Mouse (Mus musculus): ENCODE measurements around the gene Pcnt.

The Pcnt gene

GRCm38 (mm10) chr10:76408520-76408919 is 34.1 kb downstream of the Pcnt start:
- no peak for DNase-seq (ENCODE audit: low read depth, low spot score)

- DNase-seq (ENCODE audit: low read depth, low spot score) = no peak
Measured at GRCm38 (mm10) chr10:76392596-76392995, 50.0 kb downstream of the Pcnt start.

GRCm38 (mm10) chr10:76391786-76392185 is 50.8 kb downstream of the Pcnt start:
- no peak for DNase-seq (ENCODE audit: low read depth, low spot score)

- no peak for DNase-seq (ENCODE audit: low read depth, low spot score)
Measured at GRCm38 (mm10) chr10:76391166-76391565, 51.4 kb downstream of the Pcnt start.

GRCm38 (mm10) chr10:76374981-76375380 is 67.6 kb downstream of the Pcnt start:
- DNase-seq (ENCODE audit: low read depth, low spot score) = no peak

- no peak for DNase-seq (ENCODE audit: low read depth, low spot score)
Measured at GRCm38 (mm10) chr10:76371736-76372135, 70.8 kb downstream of the Pcnt start.

GRCm38 (mm10) chr10:76368766-76369165 is 73.8 kb downstream of the Pcnt start:
- no peak for DNase-seq (ENCODE audit: low read depth, low spot score)

GRCm38 (mm10) chr10:76363233-76363632 is 79.4 kb downstream of the Pcnt start:
- no peak for DNase-seq (ENCODE audit: low read depth, low spot score)

- DNase-seq (ENCODE audit: low read depth, low spot score) = no peak
Measured at GRCm38 (mm10) chr10:76358468-76358867, 84.1 kb downstream of the Pcnt start.

- DNase-seq (ENCODE audit: low read depth, low spot score) = no peak
Measured at GRCm38 (mm10) chr10:76357286-76357875, 85.2 kb downstream of the Pcnt start.

- no peak for DNase-seq (ENCODE audit: low read depth, low spot score)
Measured at GRCm38 (mm10) chr10:76354974-76355373, 87.6 kb downstream of the Pcnt start.

- no peak for DNase-seq (ENCODE audit: low read depth, low spot score)
Measured at GRCm38 (mm10) chr10:76353986-76354385, 88.6 kb downstream of the Pcnt start.

GRCm38 (mm10) chr10:76351953-76352352 is 90.6 kb downstream of the Pcnt start:
- no peak for DNase-seq (ENCODE audit: low read depth, low spot score)

GRCm38 (mm10) chr10:76346589-76346988 is 96.0 kb downstream of the Pcnt start:
- no peak for DNase-seq (ENCODE audit: low read depth, low spot score)

GRCm38 (mm10) chr10:76346043-76346491 is 96.5 kb downstream of the Pcnt start:
- DNase-seq (ENCODE audit: low read depth, low spot score) = no peak

GRCm38 (mm10) chr10:76345540-76345902 is 97.1 kb downstream of the Pcnt start:
- DNase-seq (ENCODE audit: low read depth, low spot score) = no peak

- peak; percentile 77 for DNase-seq (ENCODE audit: low read depth, low spot score)
Measured at GRCm38 (mm10) chr10:76344711-76345539, 97.7 kb downstream of the Pcnt start, which contains the start of gene Dip2a. Gene Dip2a, minus strand, starts transcription at chr10:76345291.

- no peak for DNase-seq (ENCODE audit: low read depth, low spot score)
Measured at GRCm38 (mm10) chr10:76334350-76334749, 108.2 kb downstream of the Pcnt start.

- no peak for DNase-seq (ENCODE audit: low read depth, low spot score)
Measured at GRCm38 (mm10) chr10:76332040-76332439, 110.5 kb downstream of the Pcnt start.

- DNase-seq (ENCODE audit: low read depth, low spot score) = no peak
Measured at GRCm38 (mm10) chr10:76329093-76329492, 113.5 kb downstream of the Pcnt start.

GRCm38 (mm10) chr10:76328574-76328973 is 114.0 kb downstream of the Pcnt start:
- DNase-seq (ENCODE audit: low read depth, low spot score) = no peak

- DNase-seq (ENCODE audit: low read depth, low spot score) = no peak
Measured at GRCm38 (mm10) chr10:76326304-76327006, 116.1 kb downstream of the Pcnt start.
